Mouse (Mus musculus) thymus, adult 2 months (tissue): ENCODE results near the gene Gkap1. TPM values are rescaled to one million over a fixed set of nuclear protein-coding genes. Genes with fewer than 3 reads are reported as not detected.

ENCODE experiments used
- DNase-seq: peaks from one replicate; pipeline ENCODE4 v3.0.0; 2021
- H3K27ac ChIP-seq: fragments of 200-500 bp; 2 replicates; pipeline ENCODE4 v1.5.1; 2012; ENCODE audit warnings: low read length, control low read depth; ENCODE audit not compliant: control insufficient read depth, insufficient read depth
- H3K27me3 ChIP-seq: fragments of 200-500 bp; 2 replicates; pipeline ENCODE4 v1.6.1; 2012; ENCODE audit warnings: mild to moderate bottlenecking, low read length, moderate library complexity, mixed read lengths; ENCODE audit not compliant: control insufficient read depth, insufficient read depth
- H3K36me3 ChIP-seq: fragments of 200-500 bp; 2 replicates; pipeline ENCODE4 v1.6.1; 2012; ENCODE audit warnings: mild to moderate bottlenecking, low read length, moderate library complexity; ENCODE audit not compliant: control insufficient read depth, insufficient read depth
- H3K4me1 ChIP-seq: fragments of 200-500 bp; replicated peaks from 2 replicates; pipeline ENCODE4 v1.6.1; 2012; ENCODE audit warnings: low read length; ENCODE audit not compliant: control insufficient read depth, insufficient read depth
- H3K4me3 ChIP-seq: fragments of 200-500 bp; 2 replicates; pipeline ENCODE4 v1.5.1; 2012; ENCODE audit warnings: mild to moderate bottlenecking, low read length, control low read depth, moderate library complexity; ENCODE audit not compliant: control insufficient read depth, insufficient read depth
- CTCF ChIP-seq: fragments of 200-500 bp; IDR thresholded peaks from 2 replicates; pipeline ENCODE4 v1.5.1; 2012; ENCODE audit warnings: mild to moderate bottlenecking, control low read depth, low read length, moderate library complexity, borderline replicate concordance; ENCODE audit not compliant: control insufficient read depth, poor library complexity, insufficient read depth; ENCODE audit errors: extremely low read depth
- POLR2A ChIP-seq: fragments of 200-500 bp; IDR thresholded peaks from 2 replicates; pipeline ENCODE4 v1.6.1; 2012; ENCODE audit warnings: mild to moderate bottlenecking, low read length, control low read depth, moderate library complexity; ENCODE audit not compliant: control insufficient read depth, poor library complexity, insufficient read depth; ENCODE audit errors: extremely low read depth
- WGBS: fragments of 180-500 bp; shearing (Covaris S2); methylation state at CpG from one replicate; pipeline ENCODE4 v1.1.7; 2018; 5-methylcytosine and 5-hydroxymethylcytosine counted together
- polyA plus RNA-seq: library from polyadenylated mRNA; depleted of rRNA; stranded (reverse); fragments of >200 nt; gene quantifications from 2 replicates; pipeline ENCODE4 v1.2.3, GENCODE M21; 2012; rRNA removed

Gene Gkap1
- polyA plus RNA-seq, 1 experiment = 4.0 TPM

DNA sequence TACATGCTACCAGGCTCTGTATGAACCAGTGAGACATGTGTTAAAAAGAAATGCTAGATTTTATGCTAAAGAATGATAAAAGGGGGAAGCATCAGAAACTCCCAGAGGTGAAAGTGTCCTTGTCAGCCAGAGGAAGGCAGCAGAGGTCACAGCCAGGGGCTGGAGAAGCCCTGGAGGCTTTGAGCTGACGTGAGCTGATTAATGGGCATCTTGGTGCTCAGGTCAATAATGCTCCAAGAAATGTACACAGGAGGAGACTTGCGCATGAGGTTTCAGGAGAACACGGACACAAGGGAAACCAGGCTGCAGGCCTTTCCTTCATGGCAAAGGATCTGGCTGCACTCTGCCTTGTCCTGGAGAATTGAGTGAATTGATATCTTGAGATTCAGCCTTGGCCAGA lies 87.7 kb downstream of the Gkap1 start:
- 98% methylated on average over 3 of the region's 3 CpGs for WGBS
- Histone ChIP-seq H3K27ac (no peak overlapping the region), H3K27me3 (no peaks in the 10 kb centered on the region), H3K4me3 (no peak overlapping the region), H3K4me1 (no peaks in the 10 kb centered on the region), H3K36me3 (peaks cover 53% of the 10 kb centered on the region)
- DNase-seq = no peak
- TF ChIP-seq CTCF (no peak), POLR2A (no peak)

- H3K27me3 ChIP-seq = no peaks in the 10 kb centered on the region
- no peak for DNase-seq
- H3K4me1 ChIP-seq = no peaks in the 10 kb centered on the region
- 96% methylated on average over 8 of the region's 8 CpGs for WGBS
- H3K4me3 ChIP-seq = no peak overlapping the region
- H3K27ac ChIP-seq = no peak overlapping the region
- TF ChIP-seq POLR2A (no peak), CTCF (no peak)
- H3K36me3 ChIP-seq = peaks cover 51% of the 10 kb centered on the region
Observed at GRCm38 (mm10) chr13:58186281-58186680, 89.2 kb downstream of the Gkap1 start.

DNA sequence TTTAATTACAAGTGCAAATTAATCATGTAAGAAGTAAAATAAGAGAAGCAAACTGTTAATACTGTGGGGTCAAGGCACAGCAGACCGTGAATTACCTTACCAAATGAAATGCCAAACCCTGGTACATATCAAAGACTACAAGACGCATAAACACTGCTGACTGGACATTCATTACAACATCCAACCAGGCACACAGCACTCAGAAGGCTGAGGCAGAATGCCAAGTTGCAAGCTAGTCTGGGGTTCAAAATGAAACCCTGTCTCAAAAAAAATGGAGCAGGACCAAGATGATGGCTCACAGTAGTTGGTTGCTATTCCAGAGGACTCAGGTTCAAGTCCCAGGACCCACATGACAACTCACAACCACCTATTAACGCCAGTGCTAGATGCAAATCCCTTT lies 91.4 kb downstream of the Gkap1 start:
- TF ChIP-seq POLR2A (no peak), CTCF (no peak)
- WGBS = 94% methylated on average over 3 of the region's 3 CpGs
- Histone ChIP-seq H3K4me3 (no peak overlapping the region), H3K27ac (no peak overlapping the region), H3K4me1 (no peaks in the 10 kb centered on the region), H3K36me3 (peaks cover 43% of the 10 kb centered on the region), H3K27me3 (no peaks in the 10 kb centered on the region)
- no peak for DNase-seq

Other genes with a start within 250 kb of the Gkap1 start
- 1.9 and 2.0 TPM in 2 replicates for gene Klhl3, start 162.1 kb downstream of the Gkap1 start, polyA plus RNA-seq
- 169 and 254 TPM in 2 replicates for gene Hnrnpa0, start 147.1 kb downstream of the Gkap1 start, polyA plus RNA-seq
- gene Idnk, start 118.0 kb downstream of the Gkap1 start, polyA plus RNA-seq = 53.4 and 57.2 TPM in 2 replicates
- 161 and 171 TPM in 2 replicates for gene Ubqln1, start 60.0 kb downstream of the Gkap1 start, polyA plus RNA-seq
- 0.07 TPM in 1 of 2 replicates, not detected in the other for gene Kif27, start 83.4 kb upstream of the Gkap1 start, polyA plus RNA-seq
- 27.9 and 31.7 TPM in 2 replicates for gene 2210016F16Rik, start 109.5 kb upstream of the Gkap1 start, polyA plus RNA-seq
- gene Rmi1, start 126.5 kb upstream of the Gkap1 start, polyA plus RNA-seq = 16.9 and 17.3 TPM in 2 replicates
- gene Hnrnpk, start 127.6 kb upstream of the Gkap1 start, polyA plus RNA-seq = 379 and 419 TPM in 2 replicates